Mouse (Mus musculus) hindbrain, embryonic 11.5 days (tissue): ENCODE measurements around the gene Eapp. TPM values are rescaled to one million over a fixed set of nuclear protein-coding genes. Genes with fewer than 3 reads are reported as not detected.
A peak's percentile ranks its signal among the peaks of the same experiment; 100 is the strongest.

ENCODE experiments used
- ATAC-seq: fragments of 200-750 bp; cut with Nextera tagmentation; 2 replicates; pipeline ENCODE4 v1.8.0; 2017; ENCODE audit warnings: mild to moderate bottlenecking, moderate TSS enrichment, moderate library complexity; ENCODE audit not compliant: low FRiP score
- DNase-seq: peaks from one replicate; pipeline ENCODE4 v3.0.0-alpha.2; 2015; ENCODE audit warnings: low spot score
- H3K27ac ChIP-seq: fragments of 300-500 bp; sonication (generic); 2 replicates; pipeline ENCODE4 v1.5.1; 2014; ENCODE audit warnings: mild to moderate bottlenecking, low read depth, low read length
- H3K27me3 ChIP-seq: fragments of 300-500 bp; sonication (generic); 2 replicates; pipeline ENCODE4 v1.6.1; 2014; ENCODE audit warnings: mild to moderate bottlenecking, low read length, moderate library complexity, mixed read lengths; ENCODE audit not compliant: control insufficient read depth, insufficient read depth
- H3K36me3 ChIP-seq: fragments of 300-500 bp; sonication (generic); 2 replicates; pipeline ENCODE4 v1.6.1; 2014; ENCODE audit warnings: mild to moderate bottlenecking, low read length, moderate library complexity, mixed read lengths; ENCODE audit not compliant: control insufficient read depth, insufficient read depth
- H3K4me1 ChIP-seq: fragments of 300-500 bp; sonication (generic); replicated peaks from 2 replicates; pipeline ENCODE4 v1.6.1; 2014; ENCODE audit warnings: low read length, mixed read lengths; ENCODE audit not compliant: control insufficient read depth, insufficient read depth
- H3K4me2 ChIP-seq: fragments of 300-500 bp; sonication (generic); replicated peaks from 2 replicates; pipeline ENCODE4 v1.6.1; 2014; ENCODE audit warnings: mild to moderate bottlenecking, low read depth, low read length
- H3K4me3 ChIP-seq: fragments of 300-500 bp; sonication (generic); 2 replicates; pipeline ENCODE4 v1.5.1; 2014; ENCODE audit warnings: low read depth, low read length
- H3K9ac ChIP-seq: fragments of 300-500 bp; sonication (generic); 2 replicates; pipeline ENCODE4 v1.6.1; 2014; ENCODE audit warnings: low read depth, low read length
- H3K9me3 ChIP-seq: fragments of 300-500 bp; sonication (generic); 2 replicates; pipeline ENCODE4 v1.6.1; 2016; ENCODE audit warnings: low read length; ENCODE audit not compliant: control insufficient read depth
- WGBS: fragments of 180-500 bp; shearing (Covaris S2); extraction: QIAGEN DNeasy Blood & Tissue Kit; methylation state at CpG from one replicate; pipeline ENCODE4 v1.1.7; 2014; 5-methylcytosine and 5-hydroxymethylcytosine counted together
- polyA plus RNA-seq: library from polyadenylated mRNA; unstranded; fragments of >200 nt; fragmentation: Nextera tagmentation; extraction: Ambion mirVana; gene quantifications from 2 replicates; pipeline ENCODE4 v1.2.1, GENCODE M21; 2014

The Eapp gene
- polyA plus RNA-seq, 1 experiment from 2014 or later: 90.5 TPM

GRCm38 (mm10) chr12:54658425-54659092, 37.1 kb downstream of the Eapp start:
- H3K4me1 ChIP-seq: no peaks in the 10 kb centered on the region
- H3K9me3 ChIP-seq: no peaks in the 10 kb centered on the region
- no peaks in the 10 kb centered on the region for H3K27me3 ChIP-seq
- H3K4me3 ChIP-seq: no peak overlapping the region
- no peak overlapping the region for H3K4me2 ChIP-seq
- H3K9ac ChIP-seq: no peak overlapping the region
- WGBS: 72% methylated on average over 7 of the region's 7 CpGs
- ATAC-seq (no peak), DNase-seq (no peak)
- no peak overlapping the region for H3K27ac ChIP-seq
- H3K36me3 ChIP-seq: no peaks in the 10 kb centered on the region

GRCm38 (mm10) chr12:54657951-54658350, 37.7 kb downstream of the Eapp start:
- Histone ChIP-seq H3K27ac (no peak overlapping the region), H3K4me1 (no peaks in the 10 kb centered on the region), H3K36me3 (no peaks in the 10 kb centered on the region), H3K4me2 (no peak overlapping the region), H3K4me3 (no peak overlapping the region), H3K9ac (no peak overlapping the region), H3K27me3 (no peaks in the 10 kb centered on the region), H3K9me3 (no peaks in the 10 kb centered on the region)
- 93% methylated on average over 5 of the region's 5 CpGs for WGBS
- ATAC-seq (no peak), DNase-seq (no peak)

- H3K4me2 ChIP-seq: peak overlapping the region; percentile 59; the same call in 1 of the 2 replicates
- H3K9ac ChIP-seq: no peak overlapping the region
- no peaks in the 10 kb centered on the region for H3K9me3 ChIP-seq
- 66% methylated on average over 2 of the region's 2 CpGs for WGBS
- ATAC-seq (no peak), DNase-seq (no peak)
- no peaks in the 10 kb centered on the region for H3K27me3 ChIP-seq
- H3K27ac ChIP-seq: no peak overlapping the region
- no peaks in the 10 kb centered on the region for H3K36me3 ChIP-seq
- H3K4me1 ChIP-seq: no peaks in the 10 kb centered on the region
- no peak overlapping the region for H3K4me3 ChIP-seq
Observed at GRCm38 (mm10) chr12:54657226-54657625, 38.5 kb downstream of the Eapp start.

DNA sequence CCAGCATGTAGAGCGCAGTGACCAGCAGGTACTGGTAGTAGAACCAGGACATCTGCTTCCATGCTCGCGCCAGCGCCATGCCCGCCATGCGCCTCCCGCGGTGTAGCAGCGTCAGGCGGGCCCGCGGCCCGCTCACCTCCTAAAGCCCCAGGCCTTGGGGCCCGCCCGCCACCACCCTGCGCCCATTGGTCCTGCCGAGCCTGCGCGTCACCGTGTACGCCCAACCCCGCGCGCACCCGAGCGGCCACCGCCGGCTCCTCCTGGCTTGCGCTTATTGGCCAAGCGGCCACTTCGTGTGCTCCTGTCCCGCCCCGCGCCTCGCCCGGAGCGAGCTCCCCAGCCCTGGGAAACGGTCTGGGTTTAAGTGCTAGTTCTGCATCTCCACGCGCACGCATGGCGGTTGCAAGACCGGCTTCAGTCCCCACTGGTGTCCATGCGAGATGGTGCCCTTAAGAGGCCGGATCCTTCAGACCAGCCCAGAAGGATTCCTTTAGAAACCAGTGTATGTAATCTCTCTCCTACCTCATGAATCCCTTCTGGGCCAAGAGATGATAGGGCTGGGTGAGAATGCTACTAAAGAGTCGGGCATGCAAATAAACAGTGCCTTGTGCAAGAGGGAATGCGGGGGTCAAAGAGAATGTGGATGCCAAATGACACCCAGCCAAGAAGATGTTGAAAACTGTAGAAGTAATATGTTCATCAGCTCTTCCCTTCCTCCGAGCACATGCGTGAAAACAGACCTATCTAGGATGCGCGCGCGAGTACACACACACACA, 39.1 kb downstream of the Eapp start, which contains the start of gene Sptssa:
Gene Sptssa, minus strand, starts transcription at position 178 of the 776 bp plus-strand sequence.
- Histone ChIP-seq H3K36me3 (no peaks in the 10 kb centered on the region), H3K27ac (peak within 1 kb of the TSS; percentile 73), H3K9ac (peak within 1 kb of the TSS; percentile 77), H3K4me1 (no peaks in the 10 kb centered on the region), H3K27me3 (no peaks in the 10 kb centered on the region), H3K9me3 (no peaks in the 10 kb centered on the region), H3K4me3 (peak within 1 kb of the TSS; percentile 66), H3K4me2 (peak within 1 kb of the TSS; percentile 59)
- ATAC-seq (peak; percentile 98), DNase-seq (peak; percentile 95)
- WGBS: 8% methylated on average over 52 of the region's 53 CpGs

DNA sequence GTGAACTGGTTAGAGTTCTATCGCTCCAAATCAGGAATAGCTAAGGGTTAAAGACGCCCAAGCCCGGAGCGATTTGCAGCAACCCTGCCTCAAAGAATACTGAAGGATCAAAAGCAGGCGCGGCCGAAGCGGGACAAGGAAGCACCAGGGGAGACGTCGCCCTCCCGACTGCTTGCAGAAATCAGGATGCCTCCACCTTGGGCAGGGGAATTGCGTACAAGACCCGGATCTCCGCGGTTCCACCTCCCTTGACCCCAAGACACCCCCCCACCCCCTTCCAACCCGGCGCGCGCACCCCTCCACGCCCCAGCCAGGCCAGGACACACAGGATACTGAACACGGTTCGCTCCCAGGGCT, 39.7 kb downstream of the Eapp start:
- no peaks in the 10 kb centered on the region for H3K9me3 ChIP-seq
- DNase-seq (no peak), ATAC-seq (no peak; the same call in 1 of the 2 replicates)
- peak overlapping the region; percentile 77 for H3K9ac ChIP-seq
- no peaks in the 10 kb centered on the region for H3K4me1 ChIP-seq
- H3K4me3 ChIP-seq: peak overlapping the region; percentile 66
- H3K27me3 ChIP-seq: no peaks in the 10 kb centered on the region
- under 1% methylated on average over 22 of the region's 22 CpGs for WGBS
- H3K36me3 ChIP-seq: no peaks in the 10 kb centered on the region
- peak overlapping the region; percentile 73 for H3K27ac ChIP-seq
- H3K4me2 ChIP-seq: peak overlapping the region; percentile 59

- no peak for DNase-seq
- peak overlapping the region; percentile 59 for H3K4me2 ChIP-seq
- peak overlapping the region; percentile 77 for H3K9ac ChIP-seq
- no peaks in the 10 kb centered on the region for H3K27me3 ChIP-seq
- H3K27ac ChIP-seq: peak overlapping the region; percentile 73
- H3K4me3 ChIP-seq: peak overlapping the region; percentile 66
- no peaks in the 10 kb centered on the region for H3K4me1 ChIP-seq
- H3K36me3 ChIP-seq: no peaks in the 10 kb centered on the region
- H3K9me3 ChIP-seq: no peaks in the 10 kb centered on the region
- WGBS: 34% methylated on average over 16 of the region's 16 CpGs
- ATAC-seq: no peak
Observed at GRCm38 (mm10) chr12:54655292-54656038, 40.2 kb downstream of the Eapp start.

- ATAC-seq: no peak
- Histone ChIP-seq H3K4me2 (no peak overlapping the region), H3K9ac (no peak overlapping the region), H3K27me3 (no peaks in the 10 kb centered on the region), H3K9me3 (no peaks in the 10 kb centered on the region), H3K4me1 (no peaks in the 10 kb centered on the region), H3K36me3 (no peaks in the 10 kb centered on the region), H3K27ac (no peak overlapping the region), H3K4me3 (no peak overlapping the region)
- 82% methylated on average over 1 of the region's 1 CpGs for WGBS
- peak; percentile 6 for DNase-seq
Observed at GRCm38 (mm10) chr12:54654741-54655140, 41.0 kb downstream of the Eapp start.

GRCm38 (mm10) chr12:54654141-54654540, 41.6 kb downstream of the Eapp start:
- no peak overlapping the region for H3K4me3 ChIP-seq
- no peak overlapping the region for H3K27ac ChIP-seq
- H3K36me3 ChIP-seq: no peaks in the 10 kb centered on the region
- H3K4me1 ChIP-seq: no peaks in the 10 kb centered on the region
- H3K9me3 ChIP-seq: no peaks in the 10 kb centered on the region
- H3K4me2 ChIP-seq: no peak overlapping the region
- DNase-seq (no peak), ATAC-seq (no peak)
- H3K27me3 ChIP-seq: no peaks in the 10 kb centered on the region
- 94% methylated on average over 4 of the region's 4 CpGs for WGBS
- H3K9ac ChIP-seq: no peak overlapping the region
